Mouse (Mus musculus): Measurements from ENCODE around the gene Cd101.
A peak's percentile ranks its signal among the peaks of the same experiment; 100 is the strongest.

Gene Cd101

GRCm38 (mm10) chr3:101029339-101029738 lies at the start of gene Cd101:
TSS of gene Cd101 (minus strand) at chr3:101029556.
- no peak for DNase-seq

GRCm38 (mm10) chr3:101078344-101078743 lies 49.0 kb upstream of the Cd101 start:
- DNase-seq, result peak in 1 of 2 experiments; percentile 45

- no peak for DNase-seq
Measured at GRCm38 (mm10) chr3:101077710-101078100, 48.3 kb upstream of the Cd101 start.

DNA sequence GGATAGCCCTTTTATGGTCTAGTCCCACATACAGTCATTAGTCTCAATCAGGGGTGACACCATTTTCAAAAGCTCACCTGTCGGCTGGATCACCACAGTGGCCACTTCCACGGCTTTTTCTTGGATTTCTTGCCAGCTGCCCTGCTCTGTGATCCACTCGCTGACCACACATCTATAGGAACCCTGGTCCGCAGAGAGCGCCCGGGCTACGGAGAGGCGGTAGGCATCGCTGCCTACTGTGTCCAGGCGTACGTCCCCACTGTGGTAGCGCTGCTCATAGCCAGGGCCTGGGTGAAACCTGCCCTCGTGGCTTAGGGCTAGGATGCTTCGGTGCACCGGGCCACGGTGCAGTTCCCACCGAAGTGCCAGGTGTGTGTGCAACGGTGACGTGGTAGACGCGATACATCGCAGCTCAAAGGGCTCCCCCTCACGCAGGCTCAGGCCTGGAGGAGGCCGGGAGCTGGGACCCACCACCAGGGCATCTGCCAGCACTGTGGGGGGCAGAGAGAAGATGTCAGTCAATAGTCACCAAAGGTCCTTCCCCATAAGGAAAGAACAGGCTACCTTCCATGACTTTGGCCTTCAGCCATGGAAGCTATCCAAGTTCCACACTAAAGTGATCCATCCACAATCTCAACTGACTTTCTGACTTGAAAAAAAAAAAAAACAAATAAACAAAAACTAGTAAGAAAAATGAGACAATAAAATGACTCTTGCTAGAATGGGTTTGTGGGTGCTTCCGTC lies 47.8 kb upstream of the Cd101 start:
- peak in 1 of 2 experiments; percentile 58 for DNase-seq

- no peak for DNase-seq
Measured at GRCm38 (mm10) chr3:101075866-101076265, 46.5 kb upstream of the Cd101 start.

DNA sequence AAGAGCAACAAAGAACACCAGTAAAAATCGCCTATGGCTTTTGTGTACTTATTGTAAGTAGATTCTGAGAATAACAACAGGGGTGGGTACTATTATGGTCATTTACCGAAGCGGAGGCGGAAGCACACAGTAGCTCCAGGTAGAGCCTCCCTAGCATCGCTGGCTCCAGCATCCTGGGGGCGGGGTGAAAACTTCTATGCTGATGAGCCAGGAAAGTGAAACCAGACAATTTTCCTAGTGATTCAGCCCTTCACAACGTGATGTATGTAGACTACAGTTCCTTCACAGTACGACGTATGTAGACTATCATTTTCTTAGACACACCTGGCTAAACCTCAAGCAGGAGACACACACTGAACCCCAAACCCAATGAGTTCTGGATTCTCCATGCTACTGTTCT lies 44.0 kb upstream of the Cd101 start:
- no peak for DNase-seq

DNA sequence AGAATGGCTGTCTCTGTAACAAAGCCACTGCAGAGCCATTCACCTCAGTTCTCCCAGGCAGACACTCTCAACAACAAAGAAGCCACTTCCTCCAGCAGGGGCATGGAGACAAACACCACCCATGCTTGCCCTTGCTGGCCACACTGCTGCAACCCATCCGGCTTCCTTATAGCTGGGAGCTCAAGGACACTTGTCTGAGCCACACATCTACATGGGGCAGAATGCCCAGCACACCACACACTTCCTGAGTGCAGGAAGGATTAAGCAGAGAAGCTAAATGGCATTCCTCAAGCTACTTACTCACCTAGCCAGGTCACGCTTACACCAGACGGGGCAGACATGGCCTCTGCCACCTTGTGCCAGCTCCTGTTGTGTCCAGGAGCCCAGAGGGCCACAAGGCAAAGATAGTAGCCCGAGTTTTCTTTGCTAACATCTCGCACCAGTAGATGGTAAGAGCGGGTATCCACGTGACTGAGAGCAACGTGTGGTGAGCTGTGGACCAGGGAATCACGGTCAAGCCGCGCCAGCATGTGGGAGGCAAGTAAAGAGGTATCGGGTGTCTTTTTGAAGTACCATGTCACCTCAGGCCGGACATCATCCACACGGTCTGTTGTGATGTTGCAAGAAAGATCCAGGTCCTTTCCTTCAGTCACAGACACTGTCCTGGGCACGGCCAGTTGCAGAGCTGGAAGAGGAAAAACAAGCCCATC lies 43.3 kb upstream of the Cd101 start:
- DNase-seq, result peak; percentile 72 to 84

DNA sequence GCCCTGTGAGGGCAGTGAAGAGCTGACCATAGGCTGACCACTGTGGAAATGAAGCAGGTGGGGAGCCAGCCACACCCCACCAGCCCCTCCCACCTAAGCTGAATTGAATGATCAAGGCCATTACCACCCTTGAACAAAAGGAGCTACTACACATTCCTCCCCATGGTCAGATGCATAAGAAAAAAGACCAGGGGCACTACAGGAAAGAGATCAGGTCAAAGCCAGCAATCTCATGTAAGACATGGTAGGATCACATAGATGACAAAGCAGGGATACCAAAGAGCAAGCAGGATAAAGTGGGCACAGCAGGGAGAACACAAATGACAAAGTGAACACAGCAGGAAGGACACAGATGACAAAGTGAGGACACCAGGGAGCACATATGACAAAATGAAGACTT lies 42.2 kb upstream of the Cd101 start:
- DNase-seq, result no peak

DNA sequence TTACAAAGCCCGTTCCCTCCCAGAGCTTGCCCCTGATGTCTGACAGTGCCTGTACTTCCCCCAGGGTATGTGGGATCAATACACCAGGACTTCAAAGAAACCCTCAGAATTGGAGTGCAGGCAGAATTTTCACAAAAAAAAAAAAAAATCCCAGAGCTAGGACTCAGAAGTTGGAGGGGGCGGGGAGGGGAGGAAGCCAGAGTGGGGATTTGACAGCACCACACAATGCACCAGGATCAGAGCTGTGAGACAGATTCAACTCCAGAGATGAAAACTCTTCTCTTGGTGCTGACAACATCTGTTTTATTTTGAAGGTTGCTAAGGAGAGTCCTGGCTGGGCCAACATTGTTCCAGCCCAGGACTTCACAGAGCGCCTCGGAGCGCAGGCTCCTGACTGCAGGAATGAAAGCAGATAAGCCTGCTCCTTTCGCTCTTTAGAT lies 41.5 kb upstream of the Cd101 start:
- DNase-seq, result peak in 1 of 2 experiments; percentile 38

DNA sequence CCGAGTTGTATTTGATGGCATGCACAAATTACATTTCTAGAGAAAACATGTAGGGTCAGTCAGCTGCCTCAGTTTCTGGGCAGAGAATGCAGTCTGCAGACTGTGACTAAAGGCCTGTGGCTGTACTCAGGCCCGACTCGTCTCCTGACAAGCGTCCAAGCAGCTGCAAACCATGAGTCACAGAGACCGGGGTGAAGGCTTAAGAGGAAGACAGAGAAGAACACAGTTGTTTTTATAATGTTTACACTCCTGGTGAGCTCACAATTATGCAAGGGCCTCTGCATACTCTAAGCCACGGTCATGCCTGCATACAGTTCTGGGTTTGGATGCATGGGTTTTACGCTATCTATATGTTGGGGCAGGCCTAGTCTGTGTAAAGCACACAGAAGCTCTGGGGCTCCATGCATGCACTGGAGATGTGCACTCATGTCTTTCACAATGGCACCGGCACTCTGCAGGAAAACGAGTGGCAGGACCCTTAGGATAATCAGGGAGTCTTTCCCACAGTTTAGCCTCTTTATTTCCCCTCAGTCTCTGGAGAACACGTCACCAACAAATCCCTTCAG lies 41.0 kb upstream of the Cd101 start:
- DNase-seq, result peak; percentile 53 to 72

DNA sequence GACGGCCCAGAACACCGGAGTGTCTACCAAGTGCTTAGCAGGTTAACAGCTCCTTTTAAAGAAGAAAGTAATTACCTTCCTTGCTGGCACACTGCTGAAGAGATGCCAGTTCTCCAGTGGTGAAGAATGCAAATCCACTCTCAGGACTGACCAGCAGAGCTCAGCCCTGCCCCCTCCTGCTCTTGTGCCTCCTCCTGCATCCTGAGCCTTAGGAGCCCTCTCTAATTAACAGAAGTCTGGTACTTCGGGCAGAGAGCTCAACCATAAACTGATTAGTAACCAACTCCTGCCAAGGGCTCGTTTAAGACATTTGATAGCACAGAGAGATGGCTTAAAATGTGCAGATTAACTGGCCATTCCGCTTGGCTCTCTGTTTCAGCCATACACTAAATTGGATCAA lies 39.3 kb upstream of the Cd101 start:
- no peak for DNase-seq

DNA sequence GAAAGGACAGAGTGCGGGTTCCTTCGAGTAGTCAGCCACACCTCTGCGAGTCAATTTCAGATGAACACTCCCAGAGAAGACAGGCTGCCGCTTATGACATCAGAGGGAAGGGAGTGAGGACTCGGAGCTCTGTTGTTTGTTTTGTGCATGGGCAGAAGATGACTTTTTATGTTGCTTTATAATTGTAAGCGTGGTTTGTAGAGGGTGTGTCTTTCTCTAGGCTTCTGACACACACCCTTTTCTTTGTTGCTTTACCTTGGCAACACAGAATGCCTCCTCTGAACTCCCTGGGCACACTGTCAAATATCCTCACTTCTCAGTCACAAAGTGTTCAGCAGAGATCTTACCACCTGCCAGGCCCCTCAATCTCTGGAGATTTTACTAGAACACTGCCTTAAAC lies 36.8 kb upstream of the Cd101 start:
- peak in 1 of 2 experiments; percentile 26 for DNase-seq

DNA sequence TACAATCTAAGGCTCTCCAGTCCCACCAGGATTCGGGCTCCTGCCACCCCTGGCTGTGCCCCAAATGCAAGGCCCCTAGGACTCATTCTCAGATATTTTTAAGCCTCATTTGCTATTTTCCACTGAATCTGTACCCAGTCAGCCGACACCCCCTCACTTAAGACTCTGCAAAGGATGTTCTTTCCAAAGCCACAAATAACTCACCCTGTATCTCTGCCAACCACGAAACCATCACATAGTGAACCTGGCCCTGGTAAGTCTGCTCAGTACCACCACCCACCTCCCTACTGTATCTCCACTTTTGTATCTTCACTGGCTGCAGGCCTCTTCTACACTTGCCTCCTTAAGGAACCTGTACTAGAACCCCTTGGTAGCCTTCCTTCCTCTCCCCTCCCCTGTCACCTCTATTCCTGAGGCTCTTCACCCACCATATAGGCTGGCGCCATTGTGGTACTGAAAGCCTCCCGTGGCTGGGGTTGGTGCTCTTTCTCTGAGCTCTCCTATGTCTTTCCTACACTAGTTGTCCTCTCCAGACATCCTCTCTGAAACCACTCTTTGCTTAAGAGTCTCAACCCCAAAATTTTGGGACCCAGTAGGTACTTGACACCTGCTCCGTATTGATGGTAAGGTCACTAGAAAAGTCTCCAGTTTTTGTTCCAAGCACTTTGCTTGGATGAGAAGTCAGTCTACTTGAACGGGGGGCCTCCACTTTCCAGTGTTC lies 32.7 kb upstream of the Cd101 start:
- no peak for DNase-seq

DNA sequence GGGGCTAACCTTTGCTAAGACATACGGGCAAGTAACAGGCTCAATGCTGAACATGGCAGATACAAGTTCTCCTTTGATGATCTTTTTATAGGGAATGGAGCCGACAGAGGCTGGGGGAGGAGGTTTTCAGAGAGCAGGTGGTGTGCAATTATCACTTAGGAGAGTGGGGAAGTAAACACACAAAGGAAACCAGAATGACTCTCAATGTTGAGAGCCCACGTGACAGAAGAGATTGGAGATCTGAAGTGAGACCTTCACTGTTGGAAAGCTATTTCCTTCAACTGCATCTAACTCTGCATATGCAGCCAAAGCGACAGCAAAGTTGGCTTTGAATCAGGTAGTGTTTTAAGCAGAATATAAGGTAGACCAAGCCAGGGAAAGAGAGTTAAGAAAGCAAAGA lies 29.9 kb upstream of the Cd101 start:
- peak in 1 of 2 experiments; percentile 53 for DNase-seq

DNA sequence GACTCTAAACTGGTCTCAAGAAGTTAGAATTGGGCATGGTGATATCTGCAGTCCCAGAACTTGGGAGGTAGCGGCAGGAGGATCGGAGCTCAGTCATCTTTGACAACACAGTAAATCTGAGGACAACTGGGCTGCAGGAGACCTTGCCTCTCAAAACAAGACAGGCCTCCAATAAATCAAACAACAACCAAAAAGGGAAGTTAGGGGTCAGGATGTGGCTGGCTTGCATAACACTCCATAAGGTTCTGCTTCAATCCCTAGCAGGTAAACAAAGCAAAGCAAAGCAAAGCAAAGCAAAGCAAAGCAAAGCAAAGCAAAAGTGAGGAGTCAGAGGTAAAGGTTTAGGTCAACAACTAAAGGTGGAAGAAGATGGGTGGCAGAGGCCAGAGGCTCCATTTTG lies 28.8 kb upstream of the Cd101 start:
- no peak for DNase-seq

- DNase-seq, result no peak
Measured at GRCm38 (mm10) chr3:101055216-101055615, 25.9 kb upstream of the Cd101 start.

DNA sequence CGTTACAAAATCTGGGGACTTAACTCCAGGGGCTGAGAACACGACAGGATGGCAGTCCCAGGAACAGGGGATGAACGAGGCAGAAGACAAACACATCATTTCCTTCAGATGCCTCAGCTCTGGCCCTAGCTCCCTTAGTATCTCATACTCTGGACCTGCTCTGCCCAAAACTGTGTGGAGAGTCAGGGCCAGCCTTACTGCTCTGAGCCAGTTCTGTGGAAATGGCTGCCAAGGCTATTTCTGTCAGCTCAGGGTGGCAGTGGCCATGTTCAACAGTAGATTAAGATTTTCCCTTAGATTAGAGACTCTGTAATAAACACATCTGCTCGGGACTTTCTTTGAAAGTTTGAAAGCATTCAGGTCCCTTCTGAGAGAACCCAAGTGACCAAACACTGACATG lies 22.2 kb upstream of the Cd101 start:
- no peak for DNase-seq

DNA sequence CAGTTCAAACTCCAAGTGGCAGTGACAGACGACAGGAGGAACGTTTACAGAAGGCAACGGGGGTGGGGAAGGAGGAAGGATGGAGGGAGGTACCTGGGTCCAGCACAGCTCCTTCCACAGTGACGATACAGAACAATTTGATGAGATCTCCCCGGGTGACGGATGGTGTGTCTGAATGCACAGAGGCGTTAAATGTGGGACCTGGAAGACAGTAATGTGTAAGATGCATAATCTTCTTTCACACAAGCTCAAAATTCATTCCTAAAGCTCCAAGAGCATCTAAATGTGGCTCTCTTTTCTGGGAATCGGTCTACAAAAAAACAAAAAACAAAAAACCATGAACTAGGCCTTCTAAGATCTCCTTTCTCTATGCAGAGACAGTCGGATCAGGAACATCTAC lies 20.6 kb upstream of the Cd101 start:
- no peak for DNase-seq

DNA sequence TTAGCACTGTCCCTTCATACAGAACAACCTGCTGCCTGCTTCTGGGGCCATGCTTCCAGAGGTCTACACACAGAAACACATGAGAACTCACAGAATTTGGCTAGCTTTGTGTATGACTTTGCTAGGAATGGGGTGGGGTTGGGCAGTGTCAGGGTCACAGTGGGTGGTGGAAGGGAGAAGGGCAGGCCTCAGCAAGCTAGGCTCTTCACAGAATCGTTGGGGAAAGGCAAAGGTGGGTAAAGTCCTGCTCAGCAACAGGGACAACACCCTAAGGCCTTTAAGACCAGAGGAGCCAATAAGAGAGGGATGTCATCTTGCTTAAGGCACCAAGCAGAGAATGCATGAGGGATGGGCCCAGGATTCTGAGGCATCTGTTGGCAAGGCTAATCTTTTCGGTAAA lies 19.4 kb upstream of the Cd101 start:
- DNase-seq, result no peak

DNA sequence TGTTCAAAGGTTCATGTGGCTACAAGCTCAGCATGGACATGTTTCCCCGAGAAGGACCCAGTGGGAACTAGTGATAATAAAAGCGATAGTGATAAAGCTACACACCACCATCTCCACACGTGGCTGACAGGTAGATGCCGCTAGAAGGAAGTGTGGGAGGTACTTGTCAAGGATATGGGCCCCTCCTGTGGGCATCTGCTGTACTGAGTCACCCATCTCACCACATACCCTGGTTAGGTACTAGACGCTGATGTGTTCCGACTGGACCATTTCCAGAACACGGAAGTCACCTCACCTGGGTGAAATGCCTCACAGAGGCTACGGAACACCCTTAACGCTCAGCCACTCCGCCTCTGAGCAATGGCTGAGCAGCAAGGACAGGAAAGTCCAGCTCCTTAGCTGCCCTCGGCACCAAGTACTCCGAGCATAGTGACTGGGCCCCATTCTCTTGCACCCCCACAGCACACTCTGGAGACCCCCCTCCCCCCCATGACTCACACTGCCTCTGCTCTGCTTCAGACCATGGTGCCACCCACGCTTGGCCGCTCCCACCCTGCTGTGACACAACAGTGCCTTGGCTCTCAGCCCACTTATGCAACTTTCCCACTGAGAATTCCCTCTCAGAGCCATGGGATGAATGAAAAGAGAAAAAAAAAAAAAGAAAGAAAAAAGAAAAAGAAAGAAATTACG lies 18.4 kb upstream of the Cd101 start:
- DNase-seq, result peak; percentile 84 to 90

GRCm38 (mm10) chr3:101045431-101045830 lies 16.1 kb upstream of the Cd101 start:
- peak in 1 of 2 experiments; percentile 38 for DNase-seq

DNA sequence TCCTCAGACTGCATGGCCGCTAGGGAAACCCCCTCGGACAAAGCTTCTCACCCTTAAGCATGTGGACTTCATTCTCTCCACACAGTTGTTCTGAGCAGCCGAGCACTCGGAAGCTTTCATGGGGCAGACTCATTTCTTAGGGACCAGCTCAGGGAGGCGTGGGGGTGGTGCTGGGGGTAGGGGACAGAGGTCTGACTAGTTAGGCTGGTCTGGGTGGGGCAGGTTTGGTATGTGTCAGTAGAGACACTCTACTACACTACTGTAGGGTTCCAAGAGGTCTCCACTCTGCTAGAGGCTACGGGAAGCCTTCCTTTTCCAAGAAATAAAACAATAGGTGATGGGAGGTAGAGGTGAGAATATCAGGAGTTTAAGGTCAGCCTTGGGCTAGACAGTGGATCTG lies 15.3 kb upstream of the Cd101 start:
- DNase-seq, result no peak

- no peak for DNase-seq
Measured at GRCm38 (mm10) chr3:101041997-101042396, 12.6 kb upstream of the Cd101 start.

Measured in lung, adult 18-20 months (tissue).